Mouse (Mus musculus) kidney, embryonic 14.5 days (tissue): ENCODE data around the gene Tceal9. TPM values are rescaled to one million over a fixed set of nuclear protein-coding genes. Genes with fewer than 3 reads are reported as not detected.

ENCODE experiments used
- ATAC-seq: fragments of 200-750 bp; cut with Nextera tagmentation; 2 replicates; pipeline ENCODE4 v1.8.0; 2017; ENCODE audit warnings: moderate number of reproducible peaks, mild to moderate bottlenecking, moderate TSS enrichment, moderate library complexity; ENCODE audit not compliant: low FRiP score, low TSS enrichment
- H3K27ac ChIP-seq: fragments of 300-500 bp; sonication (generic); 2 replicates; pipeline ENCODE4 v1.5.1; 2014; ENCODE audit warnings: low read depth, mild to moderate bottlenecking, low read length, moderate library complexity, mixed read lengths
- H3K27me3 ChIP-seq: fragments of 300-500 bp; sonication (generic); 2 replicates; pipeline ENCODE4 v1.6.1; 2014; ENCODE audit warnings: mild to moderate bottlenecking, low read length; ENCODE audit not compliant: control insufficient read depth, insufficient read depth
- H3K36me3 ChIP-seq: fragments of 300-500 bp; sonication (generic); 2 replicates; pipeline ENCODE4 v1.6.1; 2014; ENCODE audit warnings: low read length, mixed read lengths; ENCODE audit not compliant: control insufficient read depth, insufficient read depth
- H3K4me1 ChIP-seq: fragments of 300-500 bp; sonication (generic); 2 replicates; pipeline ENCODE4 v1.6.1; 2014; ENCODE audit warnings: low read length, mixed read lengths; ENCODE audit not compliant: control insufficient read depth, insufficient read depth
- H3K4me2 ChIP-seq: fragments of 300-500 bp; sonication (generic); replicated peaks from 2 replicates; pipeline ENCODE4 v1.6.1; 2014; ENCODE audit warnings: low read depth, mild to moderate bottlenecking, low read length
- H3K4me3 ChIP-seq: fragments of 300-500 bp; sonication (generic); 2 replicates; pipeline ENCODE4 v1.5.1; 2014; ENCODE audit warnings: mild to moderate bottlenecking, low read length
- H3K9ac ChIP-seq: fragments of 300-500 bp; sonication (generic); 2 replicates; pipeline ENCODE4 v1.6.1; 2014; ENCODE audit warnings: low read depth, mild to moderate bottlenecking, low read length, moderate library complexity
- H3K9me3 ChIP-seq: fragments of 300-500 bp; sonication (generic); 2 replicates; pipeline ENCODE4 v1.6.1; 2016; ENCODE audit warnings: low read length; ENCODE audit not compliant: control insufficient read depth
- WGBS: fragments of 180-500 bp; shearing (Covaris S2); extraction: QIAGEN DNeasy Blood & Tissue Kit; methylation state at CpG from one replicate; pipeline ENCODE4 v1.1.7; 2014; 5-methylcytosine and 5-hydroxymethylcytosine counted together
- polyA plus RNA-seq: library from polyadenylated mRNA; unstranded; fragments of >200 nt; fragmentation: Nextera tagmentation; extraction: Ambion mirVana; gene quantifications from 2 replicates; pipeline ENCODE4 v1.2.1, GENCODE M21; 2014

The Tceal9 gene
- polyA plus RNA-seq, 1 experiment from 2014 or later: 510 TPM

GRCm38 (mm10) chrX:136216303-136216702 is 28.6 kb upstream of the Tceal9 start:
- H3K4me1 ChIP-seq: no peaks in the 10 kb centered on the region
- ATAC-seq: no peak
- no peak overlapping the region for H3K27ac ChIP-seq
- no peak overlapping the region for H3K9ac ChIP-seq
- H3K9me3 ChIP-seq: no peaks in the 10 kb centered on the region
- no peak overlapping the region for H3K4me3 ChIP-seq
- H3K27me3 ChIP-seq: no peaks in the 10 kb centered on the region
- H3K36me3 ChIP-seq: no peaks in the 10 kb centered on the region
- 73% methylated on average over 1 of the region's 1 CpGs for WGBS
- H3K4me2 ChIP-seq: no peak overlapping the region

DNA sequence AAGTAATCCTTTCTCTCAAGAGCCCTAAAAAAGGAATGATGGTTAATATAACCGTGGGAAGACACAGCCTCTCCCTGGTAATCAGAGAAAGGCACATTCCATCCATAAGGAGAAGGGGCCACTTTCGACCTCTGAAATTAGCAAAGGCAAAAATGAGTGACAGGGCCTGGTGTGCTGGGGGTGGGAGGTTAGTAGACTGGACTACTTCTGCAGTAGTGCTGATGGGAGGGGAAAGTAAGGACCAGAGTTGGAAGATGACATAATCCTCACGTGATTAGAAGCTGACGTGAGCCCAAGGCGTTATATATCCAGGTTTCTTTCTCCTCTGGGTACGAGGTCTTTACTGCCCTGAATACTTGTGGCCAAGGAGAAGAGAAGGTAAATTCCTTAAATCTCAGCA is 21.2 kb upstream of the Tceal9 start:
- Histone ChIP-seq H3K27me3 (no peaks in the 10 kb centered on the region), H3K9me3 (no peaks in the 10 kb centered on the region), H3K27ac (no peak overlapping the region), H3K36me3 (no peaks in the 10 kb centered on the region), H3K9ac (no peak overlapping the region), H3K4me2 (no peak overlapping the region), H3K4me3 (no peak overlapping the region), H3K4me1 (no peaks in the 10 kb centered on the region)
- 75% methylated on average over 6 of the region's 6 CpGs for WGBS
- ATAC-seq: no peak

GRCm38 (mm10) chrX:136227768-136228167 is 17.1 kb upstream of the Tceal9 start:
- Histone ChIP-seq H3K9me3 (no peaks in the 10 kb centered on the region), H3K27me3 (no peaks in the 10 kb centered on the region), H3K4me2 (no peak overlapping the region), H3K4me3 (no peak overlapping the region), H3K27ac (no peak overlapping the region), H3K9ac (no peak overlapping the region), H3K4me1 (no peaks in the 10 kb centered on the region), H3K36me3 (no peaks in the 10 kb centered on the region)
- WGBS: 65% methylated on average over 5 of the region's 5 CpGs
- no peak for ATAC-seq

- H3K9me3 ChIP-seq: no peaks in the 10 kb centered on the region
- ATAC-seq: no peak
- H3K9ac ChIP-seq: no peak overlapping the region
- H3K27ac ChIP-seq: no peak overlapping the region
- H3K27me3 ChIP-seq: no peaks in the 10 kb centered on the region
- H3K4me1 ChIP-seq: no peaks in the 10 kb centered on the region
- no peak overlapping the region for H3K4me3 ChIP-seq
- WGBS: 53% methylated on average over 3 of the region's 3 CpGs
- no peak overlapping the region for H3K4me2 ChIP-seq
- no peaks in the 10 kb centered on the region for H3K36me3 ChIP-seq
Observed at GRCm38 (mm10) chrX:136238118-136238517, 6.8 kb upstream of the Tceal9 start.

DNA sequence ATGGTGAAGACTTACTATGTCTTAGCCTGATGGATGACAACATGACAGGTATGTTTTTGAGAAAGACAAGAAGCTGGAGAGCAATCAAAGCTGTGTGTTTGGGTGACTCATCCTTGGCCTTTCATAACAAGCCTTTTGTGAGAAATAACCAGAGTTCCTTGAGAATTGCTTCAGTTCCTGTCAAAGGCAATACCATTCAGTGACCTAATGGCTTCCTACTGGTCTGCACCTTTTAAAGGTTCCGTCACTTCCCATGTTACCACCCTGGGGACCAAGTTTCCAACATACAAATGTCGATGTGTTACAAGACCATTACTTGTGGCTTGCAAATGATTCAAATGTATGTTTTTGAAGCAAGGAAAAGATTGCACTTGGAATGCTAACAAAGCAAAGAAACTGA is 1.7 kb upstream of the Tceal9 start:
- H3K27ac ChIP-seq: no peak overlapping the region
- ATAC-seq: no peak
- no peaks in the 10 kb centered on the region for H3K9me3 ChIP-seq
- H3K9ac ChIP-seq: no peak overlapping the region
- no peak overlapping the region for H3K4me3 ChIP-seq
- no peaks in the 10 kb centered on the region for H3K27me3 ChIP-seq
- peaks cover 4% of the 10 kb centered on the region; the same call in 1 of the 2 replicates for H3K36me3 ChIP-seq
- WGBS: 89% methylated on average over 2 of the region's 2 CpGs
- no peaks in the 10 kb centered on the region for H3K4me1 ChIP-seq
- H3K4me2 ChIP-seq: no peak overlapping the region

- Histone ChIP-seq H3K27me3 (no peaks in the 10 kb centered on the region), H3K27ac (peak overlapping the region; percentile 68; the same call in 1 of the 2 replicates), H3K4me1 (no peaks in the 10 kb centered on the region), H3K9me3 (no peaks in the 10 kb centered on the region), H3K36me3 (peaks cover 4% of the 10 kb centered on the region; the same call in 1 of the 2 replicates), H3K4me3 (peak overlapping the region; percentile 62), H3K9ac (peak overlapping the region; percentile 72), H3K4me2 (peak overlapping the region; percentile 36)
- ATAC-seq: peak; percentile 87
- WGBS: 33% methylated on average over 15 of the region's 15 CpGs
Observed at GRCm38 (mm10) chrX:136245521-136246071, 717 bp downstream of the Tceal9 start.

GRCm38 (mm10) chrX:136248811-136249210 is 3.9 kb downstream of the Tceal9 start:
- WGBS: 64% methylated on average over 6 of the region's 6 CpGs
- H3K4me3 ChIP-seq: no peak overlapping the region
- H3K9ac ChIP-seq: no peak overlapping the region
- no peak for ATAC-seq
- no peak overlapping the region for H3K27ac ChIP-seq
- no peaks in the 10 kb centered on the region for H3K4me1 ChIP-seq
- no peak overlapping the region for H3K4me2 ChIP-seq
- H3K9me3 ChIP-seq: no peaks in the 10 kb centered on the region
- H3K36me3 ChIP-seq: peaks cover 4% of the 10 kb centered on the region; the same call in 1 of the 2 replicates
- H3K27me3 ChIP-seq: no peaks in the 10 kb centered on the region

DNA sequence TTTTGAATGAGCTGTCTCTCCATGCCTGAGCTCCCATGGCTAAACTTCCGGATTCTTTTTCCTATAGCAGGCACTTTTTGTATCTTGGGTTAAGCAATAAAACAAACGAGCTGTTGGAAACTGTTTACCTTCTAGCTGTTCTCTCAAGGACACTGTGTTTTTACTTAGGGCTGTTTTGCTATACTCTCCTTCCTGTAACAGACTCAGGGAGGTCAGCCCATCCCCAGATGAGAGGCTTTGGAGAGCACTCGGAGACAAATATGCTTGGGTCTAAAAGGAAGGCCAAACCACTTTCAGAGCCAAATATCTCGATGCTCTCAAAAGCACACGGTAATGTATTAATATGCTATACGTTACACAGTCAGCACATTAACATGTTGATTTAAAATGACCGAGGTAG is 4.8 kb downstream of the Tceal9 start:
- H3K4me2 ChIP-seq: no peak overlapping the region
- WGBS: 68% methylated on average over 7 of the region's 7 CpGs
- no peaks in the 10 kb centered on the region for H3K9me3 ChIP-seq
- no peaks in the 10 kb centered on the region for H3K4me1 ChIP-seq
- no peaks in the 10 kb centered on the region for H3K27me3 ChIP-seq
- H3K9ac ChIP-seq: no peak overlapping the region
- ATAC-seq: no peak
- H3K36me3 ChIP-seq: peaks cover 4% of the 10 kb centered on the region; the same call in 1 of the 2 replicates
- no peak overlapping the region for H3K27ac ChIP-seq
- no peak overlapping the region for H3K4me3 ChIP-seq

GRCm38 (mm10) chrX:136252023-136252729 is 7.3 kb downstream of the Tceal9 start:
- H3K27ac ChIP-seq: no peak overlapping the region
- H3K36me3 ChIP-seq: peaks cover 4% of the 10 kb centered on the region; the same call in 1 of the 2 replicates
- no peaks in the 10 kb centered on the region for H3K9me3 ChIP-seq
- H3K27me3 ChIP-seq: no peaks in the 10 kb centered on the region
- no peak for ATAC-seq
- no peak overlapping the region for H3K4me2 ChIP-seq
- 71% methylated on average over 6 of the region's 6 CpGs for WGBS
- no peak overlapping the region for H3K9ac ChIP-seq
- H3K4me1 ChIP-seq: no peaks in the 10 kb centered on the region
- no peak overlapping the region for H3K4me3 ChIP-seq
